Mouse (Mus musculus) induced T-regulatory cell, adult 2 months (primary cell): ENCODE data around the gene Zmat1.
A peak's percentile ranks its signal among the peaks of the same experiment; 100 is the strongest.
"Not testable (repeated sequence)": the region's sequence is repeated elsewhere in the genome, so short reads cannot be mapped to it uniquely, and the experiment has no call there.

Source experiments
- DNase-seq: peaks from one replicate; pipeline ENCODE4 v3.0.0-alpha.2; 2012; ENCODE audit warnings: low read depth

The Zmat1 gene

GRCm38 (mm10) chrX:135008720-135009470, at the start of gene Zmat1:
Zmat1 (minus strand) TSS chrX:135009209.
- peak; percentile 93 for DNase-seq

- not testable (repeated sequence) for DNase-seq
Measured at GRCm38 (mm10) chrX:135053939-135054338, 44.9 kb upstream of the Zmat1 start.

- DNase-seq = peak; percentile 2
Measured at GRCm38 (mm10) chrX:135035962-135036375, 27.0 kb upstream of the Zmat1 start.

- no peak for DNase-seq
Measured at GRCm38 (mm10) chrX:135025135-135025534, 16.1 kb upstream of the Zmat1 start.

- DNase-seq = no peak
Measured at GRCm38 (mm10) chrX:135011381-135011780, 2.4 kb upstream of the Zmat1 start.

GRCm38 (mm10) chrX:135009471-135009815, 434 bp upstream of the Zmat1 start:
- DNase-seq = no peak

- DNase-seq = peak; percentile 47
Measured at GRCm38 (mm10) chrX:135008021-135008420, 988 bp downstream of the Zmat1 start.

GRCm38 (mm10) chrX:134964546-134964945, 44.5 kb downstream of the Zmat1 start, which contains the start of gene Nxf2:
Nxf2 (minus strand) TSS chrX:134964754.
- DNase-seq = peak; percentile 3

GRCm38 (mm10) chrX:134963305-134964094, 45.5 kb downstream of the Zmat1 start:
- peak; percentile 86 for DNase-seq

GRCm38 (mm10) chrX:134930361-134930760, 78.6 kb downstream of the Zmat1 start:
- DNase-seq = peak; percentile 57

- no peak for DNase-seq
Measured at GRCm38 (mm10) chrX:134929927-134930326, 79.1 kb downstream of the Zmat1 start.

- DNase-seq = peak; percentile 62
Measured at GRCm38 (mm10) chrX:134925058-134925457, 84.0 kb downstream of the Zmat1 start.

- no peak for DNase-seq
Measured at GRCm38 (mm10) chrX:134923675-134924424, 85.2 kb downstream of the Zmat1 start.
